Mouse (Mus musculus): ENCODE data around the gene Grcc10.

The Grcc10 gene

GRCm38 (mm10) chr6:124699366-124699765 is 41.8 kb downstream of the Grcc10 start:
- DNase-seq = peak in 1 of 2 experiments; percentile 47

GRCm38 (mm10) chr6:124698751-124699150 is 42.4 kb downstream of the Grcc10 start:
- DNase-seq = no peak

- DNase-seq = no peak
These were observed 44.6 kb downstream of the Grcc10 start for GRCm38 (mm10) chr6:124696441-124697150.

- DNase-seq = peak; percentile 93 to 98
These were observed 46.8 kb downstream of the Grcc10 start for GRCm38 (mm10) chr6:124694166-124694955.

GRCm38 (mm10) chr6:124693243-124693981 is 47.8 kb downstream of the Grcc10 start:
- peak; percentile 45 to 76 for DNase-seq

GRCm38 (mm10) chr6:124690517-124690916 is 50.7 kb downstream of the Grcc10 start:
- DNase-seq = no peak

Data from kidney, postnatal 25 days (tissue).